Mouse (Mus musculus): ENCODE measurements around the gene Prkcg.

DNA sequence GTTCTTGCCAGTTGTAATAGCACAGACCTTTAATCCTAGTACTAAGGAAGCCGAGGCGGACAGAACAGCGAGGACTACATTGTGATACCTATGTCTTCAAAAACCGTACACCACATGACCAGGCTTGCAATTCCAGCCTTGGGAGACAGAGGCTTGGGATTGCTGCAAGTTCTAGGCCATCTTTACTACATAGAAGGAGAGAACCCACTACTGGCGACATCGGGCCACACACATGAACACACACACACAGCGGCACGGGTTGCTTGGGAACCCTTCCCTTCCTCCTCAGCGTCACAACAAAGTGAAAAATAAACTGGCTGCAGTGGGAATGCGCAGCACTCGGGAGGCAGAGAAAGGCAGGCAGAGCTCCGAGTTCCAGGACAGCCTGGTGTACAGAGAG, 79.3 kb downstream of the Prkcg start:
- TF ChIP-seq CTCF (IDR thresholded peaks at IDR 0.05; ENCODE audit: borderline replicate concordance, extremely low read depth, insufficient read depth, insufficient read length) (no peak), POLR2A (IDR thresholded peaks at IDR 0.05; ENCODE audit: borderline replicate concordance, extremely low read depth, insufficient read depth, insufficient read length, poor library complexity, severe bottlenecking) (no peak)
